Mouse (Mus musculus) lung, adult 18-20 months (tissue): ENCODE measurements at regions not wholly inside any gene's neighbourhood (a gene's known extent, or its start where the extent isn't known, plus 50 kb on each side); places are given as distances from the start of the nearest gene placed in this dataset.
A peak's percentile ranks its signal among the peaks of the same experiment; 100 is the strongest.

Source experiments
- DNase-seq, 2 experiments: peaks; one replicate each; pipeline ENCODE4 v3.0.0; 2022; ENCODE audit warnings: mixed read lengths in 2 of 2

GRCm38 (mm10) chr10:66937116-66937515 is 158.8 kb upstream of the Jmjd1c start:
- peak in 1 of 2 experiments; percentile 42 for DNase-seq

DNA sequence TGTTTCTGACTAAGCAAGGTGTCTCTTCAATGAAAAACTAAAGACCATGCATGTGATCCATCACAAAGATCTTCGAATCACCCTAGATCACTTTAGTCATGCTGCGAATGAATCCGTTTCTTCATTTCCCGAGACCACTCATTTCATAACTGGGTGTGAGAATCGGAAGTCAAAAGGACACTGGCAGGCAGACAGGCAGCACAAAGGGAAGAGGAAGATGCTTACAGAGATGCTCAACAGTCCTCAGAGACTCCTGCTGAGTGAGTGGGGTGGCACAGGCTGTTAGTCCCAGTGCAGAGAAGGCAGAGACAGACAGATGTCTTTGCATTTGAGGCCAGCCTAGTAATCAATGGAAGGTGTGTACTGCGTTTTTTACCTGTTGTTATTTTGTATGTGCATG is 155.6 kb upstream of the Jmjd1c start:
- no peak for DNase-seq

GRCm38 (mm10) chr10:66940922-66941321 is 155.0 kb upstream of the Jmjd1c start:
- no peak for DNase-seq

DNA sequence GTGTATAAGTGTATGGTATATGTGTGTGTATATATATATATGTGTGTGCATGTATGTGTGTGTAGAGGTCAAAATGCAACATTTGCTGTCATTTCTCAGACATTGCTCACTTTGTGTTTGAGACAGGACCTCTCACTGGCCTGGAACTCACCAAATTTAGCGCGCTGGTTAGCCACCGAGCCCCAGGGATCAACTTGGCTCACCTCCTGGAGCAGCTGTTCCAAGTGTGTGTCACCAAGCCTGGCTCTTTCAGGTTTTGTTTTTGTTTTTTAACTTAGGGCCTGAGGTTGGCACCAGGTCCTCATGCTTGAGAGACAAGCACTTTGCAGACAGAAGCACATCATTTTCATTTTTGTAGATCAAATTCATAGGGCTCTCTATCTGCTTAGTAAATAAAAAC is 154.0 kb upstream of the Jmjd1c start:
- no peak for DNase-seq

- DNase-seq = no peak
These were observed 152.1 kb upstream of the Jmjd1c start for GRCm38 (mm10) chr10:66943875-66944274.

DNA sequence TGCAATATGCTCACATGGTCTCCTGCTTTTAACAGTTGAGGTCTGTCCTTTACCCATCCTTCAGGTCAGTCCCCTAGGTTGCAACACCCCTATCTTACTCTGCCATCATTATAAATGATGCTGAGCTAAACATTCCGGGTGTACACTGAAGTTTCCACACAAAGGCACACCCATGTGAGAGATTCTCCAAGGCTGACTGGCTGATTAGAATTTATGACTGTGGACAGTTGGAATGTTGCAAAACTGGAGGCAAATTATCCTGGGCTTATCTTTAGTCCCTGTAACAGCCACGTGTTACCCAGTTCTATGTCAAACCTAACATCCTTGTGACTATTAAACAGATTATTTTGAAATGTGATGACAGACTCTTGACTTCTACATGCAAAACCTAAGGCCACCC is 149.8 kb upstream of the Jmjd1c start:
- no peak for DNase-seq

- DNase-seq = no peak
These were observed 147.6 kb upstream of the Jmjd1c start for GRCm38 (mm10) chr10:66948329-66948728.

GRCm38 (mm10) chr10:66950441-66950840 is 145.5 kb upstream of the Jmjd1c start:
- no peak for DNase-seq

- no peak for DNase-seq
These were observed 144.6 kb upstream of the Jmjd1c start for GRCm38 (mm10) chr10:66951231-66951822.

DNA sequence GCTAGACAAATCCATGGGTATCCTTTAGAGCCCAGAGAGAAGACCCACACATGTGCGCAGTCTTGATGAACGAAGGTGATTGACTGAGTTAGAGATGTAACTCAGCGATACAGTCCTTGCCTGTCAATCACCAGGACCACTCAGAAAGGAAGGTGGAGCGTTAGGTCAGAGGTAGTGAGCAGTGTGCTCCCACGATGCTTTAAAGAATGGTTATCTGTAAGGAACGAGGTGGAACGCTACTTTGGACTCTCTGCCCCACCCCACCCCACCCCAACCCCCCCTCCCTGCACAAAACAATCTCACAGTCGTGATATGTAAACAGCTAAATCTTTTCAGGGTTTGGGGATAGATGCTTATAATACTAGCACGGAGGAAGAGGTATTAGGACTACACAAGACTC is 144.0 kb upstream of the Jmjd1c start:
- DNase-seq = no peak

DNA sequence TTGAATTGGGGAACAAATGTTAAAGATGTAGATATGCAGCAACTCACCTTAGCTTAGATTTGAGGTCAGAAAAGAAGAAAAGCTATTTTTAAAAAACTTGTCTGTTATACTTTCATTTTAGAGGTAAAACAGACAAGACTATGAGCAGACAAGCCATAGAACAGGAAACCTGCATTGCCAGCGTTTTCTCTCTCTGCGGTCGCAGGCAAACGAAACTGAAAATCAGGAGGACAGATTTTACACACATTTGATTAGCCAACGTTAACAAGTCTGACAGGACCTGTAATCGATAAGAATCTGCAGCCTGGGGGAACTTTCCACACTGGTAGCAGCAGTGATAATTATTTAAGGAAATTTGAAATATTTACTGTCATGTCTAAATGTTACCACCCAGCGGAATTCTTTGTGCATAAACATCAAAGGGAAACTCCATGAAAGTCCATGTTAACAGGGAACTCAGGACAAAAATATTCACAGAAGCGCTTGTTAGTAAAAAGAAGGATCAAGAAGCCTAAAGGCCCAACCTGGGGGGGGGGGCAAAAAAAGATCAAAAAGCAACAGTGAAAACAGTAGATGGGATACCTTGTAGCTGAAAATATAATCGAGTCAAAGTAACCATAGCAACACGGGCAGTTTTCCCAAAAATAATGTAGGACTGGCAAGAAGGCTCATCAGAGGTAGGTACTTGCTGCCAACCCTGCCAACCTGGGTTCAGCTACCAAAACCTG is 142.5 kb upstream of the Jmjd1c start:
- DNase-seq = no peak

DNA sequence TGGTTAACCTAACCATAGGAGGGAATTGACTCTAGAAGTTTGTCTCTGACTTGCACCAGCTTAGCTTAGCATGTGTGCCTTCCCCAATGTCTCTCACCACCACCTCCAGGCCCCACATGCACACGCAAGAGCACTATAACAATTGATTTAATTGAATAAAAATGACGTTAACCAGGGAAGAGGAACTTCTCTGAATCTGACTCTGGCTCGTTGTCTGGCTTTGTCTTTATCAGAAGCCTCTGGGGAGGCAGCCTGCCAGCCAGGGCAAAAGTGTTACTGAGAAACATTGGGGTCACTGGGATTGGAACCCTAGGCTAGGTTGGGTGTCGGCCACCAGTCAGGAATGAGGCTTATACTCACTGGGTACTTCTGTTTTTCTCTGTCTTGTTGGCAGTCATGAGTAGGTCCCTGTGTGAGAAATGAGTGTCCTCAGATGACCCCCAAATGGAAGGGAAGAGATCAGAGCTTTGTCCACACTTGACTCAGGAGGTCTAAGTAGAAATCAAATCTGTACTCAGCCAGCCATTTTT is 141.9 kb upstream of the Jmjd1c start:
- DNase-seq = no peak

DNA sequence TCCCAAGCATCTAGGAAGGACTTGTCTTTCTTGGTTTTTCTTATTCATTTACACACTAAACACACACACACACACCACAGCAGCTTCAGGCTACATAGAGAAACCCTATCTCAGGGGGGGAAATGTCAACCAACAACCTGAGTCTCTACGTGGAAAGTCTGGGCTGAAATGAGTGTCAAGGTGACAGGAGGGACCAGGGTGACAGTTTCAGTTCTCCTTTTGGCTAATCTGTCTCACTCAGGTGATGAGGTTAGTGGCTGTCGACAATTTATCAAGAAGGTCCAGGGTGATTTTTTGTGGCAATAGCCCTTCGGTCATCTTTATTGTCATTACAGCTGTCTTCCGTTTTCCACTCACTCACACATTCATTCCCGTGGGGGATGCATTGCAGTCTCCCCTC is 140.5 kb upstream of the Jmjd1c start:
- no peak for DNase-seq

DNA sequence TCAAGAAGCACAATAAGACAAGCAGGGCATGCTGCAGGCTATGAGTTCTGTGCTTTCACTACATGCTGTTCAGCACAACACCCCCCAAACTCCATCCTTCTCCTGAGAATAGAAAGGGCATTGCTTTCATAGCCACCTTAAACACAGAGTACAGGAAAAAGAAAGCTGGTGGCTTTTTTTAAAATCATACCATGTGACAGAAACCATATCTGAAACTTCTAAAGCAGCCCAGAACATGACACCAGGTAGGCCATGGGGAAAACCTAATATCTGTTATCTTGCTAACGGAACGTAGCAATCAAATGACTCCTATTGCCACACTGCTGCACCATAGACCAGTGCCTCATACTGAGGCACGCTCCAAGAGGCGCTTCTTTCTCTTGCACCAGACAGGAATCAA is 139.3 kb upstream of the Jmjd1c start:
- DNase-seq = no peak

- no peak for DNase-seq
These were observed 138.6 kb upstream of the Jmjd1c start for GRCm38 (mm10) chr10:66957373-66957772.
